Mouse (Mus musculus) forebrain, embryonic 12.5 days (tissue): ENCODE results near the gene Med24. TPM values are rescaled to one million over a fixed set of nuclear protein-coding genes. Genes with fewer than 3 reads are reported as not detected.

ENCODE experiments used
- ATAC-seq: fragments of 200-750 bp; cut with Nextera tagmentation; 2 replicates; pipeline ENCODE4 v1.8.0; 2017; ENCODE audit warnings: moderate TSS enrichment; ENCODE audit not compliant: low FRiP score
- H3K27ac ChIP-seq: fragments of 300-500 bp; sonication (generic); 2 replicates; pipeline ENCODE4 v1.5.1; 2016; ENCODE audit warnings: mild to moderate bottlenecking
- H3K27me3 ChIP-seq: fragments of 300-500 bp; sonication (generic); 2 replicates; pipeline ENCODE4 v1.6.1; 2016; ENCODE audit warnings: mild to moderate bottlenecking
- H3K36me3 ChIP-seq: fragments of 300-500 bp; sonication (generic); replicated peaks from 2 replicates; pipeline ENCODE4 v1.6.1; 2016; ENCODE audit warnings: mild to moderate bottlenecking
- H3K4me1 ChIP-seq: fragments of 300-500 bp; sonication (generic); 2 replicates; pipeline ENCODE4 v1.6.1; 2016
- H3K4me2 ChIP-seq: fragments of 300-500 bp; sonication (generic); 2 replicates; pipeline ENCODE4 v1.6.1; 2016; ENCODE audit warnings: mild to moderate bottlenecking, moderate library complexity
- H3K4me3 ChIP-seq: fragments of 300-500 bp; sonication (generic); replicated peaks from 2 replicates; pipeline ENCODE4 v1.5.1; 2016; ENCODE audit warnings: mild to moderate bottlenecking
- H3K9ac ChIP-seq: fragments of 300-500 bp; sonication (generic); 2 replicates; pipeline ENCODE4 v1.6.1; 2016; ENCODE audit warnings: mild to moderate bottlenecking
- H3K9me3 ChIP-seq: fragments of 300-500 bp; sonication (generic); 2 replicates; pipeline ENCODE4 v1.6.1; 2016
- WGBS: fragments of 180-500 bp; shearing (Covaris S2); methylation state at CpG from one replicate; pipeline ENCODE4 v1.1.7; 2016; 5-methylcytosine and 5-hydroxymethylcytosine counted together
- polyA plus RNA-seq: library from polyadenylated mRNA; unstranded; fragments of >200 nt; fragmentation: Nextera tagmentation; extraction: Ambion mirVana; gene quantifications from 2 replicates; pipeline ENCODE4 v1.2.1, GENCODE M21; 2016

Med24 gene
- 88.1 and 95.0 TPM in 2 replicates for polyA plus RNA-seq

- H3K9ac ChIP-seq = peak within 1 kb of the TSS; percentile 69
- peaks cover 29% of the 10 kb centered on the region for H3K36me3 ChIP-seq
- H3K4me2 ChIP-seq = peak within 1 kb of the TSS; percentile 79
- ATAC-seq = peak; percentile 97
- peak within 1 kb of the TSS; percentile 70 for H3K4me3 ChIP-seq
- peak within 1 kb of the TSS; percentile 78 for H3K27ac ChIP-seq
- peaks cover 13% of the 10 kb centered on the region for H3K4me1 ChIP-seq
- H3K27me3 ChIP-seq = no peaks in the 10 kb centered on the region
- under 1% methylated on average over 16 of the region's 16 CpGs for WGBS
- H3K9me3 ChIP-seq = 0 out of 2 replicates have a peak, but pooled peaks cover 2% of the 10 kb centered on the region
Measured at GRCm38 (mm10) chr11:98729119-98729588, at the start of gene Med24. Gene Med24, minus strand, starts transcription at chr11:98729435.

- Histone ChIP-seq H3K9ac (no peak overlapping the region), H3K36me3 (no peaks in the 10 kb centered on the region), H3K4me1 (peaks cover 68% of the 10 kb centered on the region), H3K27ac (no peak overlapping the region), H3K4me2 (no peak overlapping the region), H3K9me3 (no peaks in the 10 kb centered on the region), H3K4me3 (no peak overlapping the region), H3K27me3 (0 out of 2 replicates have a peak, but pooled peaks cover 3% of the 10 kb centered on the region)
- ATAC-seq = no peak
Measured at GRCm38 (mm10) chr11:98777888-98778287, 48.7 kb upstream of the Med24 start.

GRCm38 (mm10) chr11:98776843-98777590 is 47.8 kb upstream of the Med24 start:
- H3K4me2 ChIP-seq = peak overlapping the region; percentile 21
- 3% methylated on average over 9 of the region's 9 CpGs for WGBS

GRCm38 (mm10) chr11:98776052-98776764 is 47.0 kb upstream of the Med24 start:
- Histone ChIP-seq H3K27ac (peak overlapping the region; percentile 80; the same call in 1 of the 2 replicates), H3K27me3 (0 out of 2 replicates have a peak, but pooled peaks cover 3% of the 10 kb centered on the region), H3K36me3 (peaks cover 6% of the 10 kb centered on the region), H3K4me1 (peaks cover 53% of the 10 kb centered on the region), H3K4me2 (peak overlapping the region; percentile 66; the same call in 1 of the 2 replicates), H3K9me3 (no peaks in the 10 kb centered on the region), H3K9ac (peak overlapping the region; percentile 21; the same call in 1 of the 2 replicates), H3K4me3 (no peak overlapping the region)
- no peak for ATAC-seq
- 55% methylated on average over 12 of the region's 12 CpGs for WGBS

More at GRCm38 (mm10) chr11:98776843-98777590, 47.8 kb upstream of the Med24 start:
- Histone ChIP-seq H3K4me1 (peaks cover 61% of the 10 kb centered on the region), H3K9ac (no peak overlapping the region), H3K27ac (peak overlapping the region; percentile 80), H3K4me3 (no peak overlapping the region), H3K36me3 (no peaks in the 10 kb centered on the region), H3K27me3 (0 out of 2 replicates have a peak, but pooled peaks cover 3% of the 10 kb centered on the region), H3K9me3 (no peaks in the 10 kb centered on the region)
- no peak for ATAC-seq

- Histone ChIP-seq H3K36me3 (peaks cover 13% of the 10 kb centered on the region), H3K9me3 (no peaks in the 10 kb centered on the region), H3K27ac (peak overlapping the region; percentile 56), H3K4me2 (peak overlapping the region; percentile 66), H3K9ac (peak overlapping the region; percentile 21; the same call in 1 of the 2 replicates), H3K4me3 (peak overlapping the region; percentile 33), H3K27me3 (0 out of 2 replicates have a peak, but pooled peaks cover 3% of the 10 kb centered on the region), H3K4me1 (peaks cover 52% of the 10 kb centered on the region)
- peak; percentile 79 for ATAC-seq
- WGBS = 6% methylated on average over 15 of the region's 15 CpGs
Measured at GRCm38 (mm10) chr11:98775348-98776051, 46.3 kb upstream of the Med24 start.

GRCm38 (mm10) chr11:98774582-98775347 is 45.5 kb upstream of the Med24 start, which contains the start of gene Nr1d1:
Gene Nr1d1, minus strand, starts transcription at chr11:98775333.
- H3K27ac ChIP-seq = peak within 1 kb of the TSS; percentile 56
- peak within 1 kb of the TSS; percentile 33 for H3K4me3 ChIP-seq
- H3K4me2 ChIP-seq = peak within 1 kb of the TSS; percentile 66
- 1% methylated on average over 22 of the region's 22 CpGs for WGBS
- peaks cover 20% of the 10 kb centered on the region for H3K36me3 ChIP-seq
- peak; percentile 30; the same call in 1 of the 2 replicates for ATAC-seq
- peak within 1 kb of the TSS; percentile 50 for H3K9ac ChIP-seq
- no peaks in the 10 kb centered on the region for H3K9me3 ChIP-seq
- H3K27me3 ChIP-seq = 0 out of 2 replicates have a peak, but pooled peaks cover 3% of the 10 kb centered on the region
- H3K4me1 ChIP-seq = peaks cover 52% of the 10 kb centered on the region

- Histone ChIP-seq H3K4me2 (peak overlapping the region; percentile 66), H3K36me3 (peaks cover 29% of the 10 kb centered on the region), H3K27me3 (0 out of 2 replicates have a peak, but pooled peaks cover 3% of the 10 kb centered on the region), H3K9ac (peak overlapping the region; percentile 50; the same call in 1 of the 2 replicates), H3K27ac (no peak overlapping the region), H3K4me1 (peaks cover 55% of the 10 kb centered on the region), H3K4me3 (peak overlapping the region; percentile 33), H3K9me3 (no peaks in the 10 kb centered on the region)
- 1% methylated on average over 37 of the region's 37 CpGs for WGBS
- peak; percentile 85 for ATAC-seq
Measured at GRCm38 (mm10) chr11:98773635-98774295, 44.5 kb upstream of the Med24 start.

GRCm38 (mm10) chr11:98772667-98773171 is 43.5 kb upstream of the Med24 start:
- H3K4me2 ChIP-seq = no peak overlapping the region
- no peak overlapping the region for H3K9ac ChIP-seq
- no peak for ATAC-seq
- H3K27me3 ChIP-seq = 0 out of 2 replicates have a peak, but pooled peaks cover 3% of the 10 kb centered on the region
- no peak overlapping the region for H3K27ac ChIP-seq
- H3K4me1 ChIP-seq = peaks cover 63% of the 10 kb centered on the region
- no peaks in the 10 kb centered on the region for H3K9me3 ChIP-seq
- H3K4me3 ChIP-seq = no peak overlapping the region
- peaks cover 30% of the 10 kb centered on the region for H3K36me3 ChIP-seq
- 83% methylated on average over 8 of the region's 8 CpGs for WGBS

- no peak for ATAC-seq
- Histone ChIP-seq H3K9me3 (no peaks in the 10 kb centered on the region), H3K4me1 (peaks cover 64% of the 10 kb centered on the region), H3K4me2 (no peak overlapping the region), H3K27me3 (0 out of 2 replicates have a peak, but pooled peaks cover 3% of the 10 kb centered on the region), H3K36me3 (peaks cover 30% of the 10 kb centered on the region), H3K4me3 (no peak overlapping the region), H3K27ac (no peak overlapping the region), H3K9ac (no peak overlapping the region)
- 94% methylated on average over 11 of the region's 11 CpGs for WGBS
Measured at GRCm38 (mm10) chr11:98771844-98772525, 42.8 kb upstream of the Med24 start.

- H3K27ac ChIP-seq = no peak overlapping the region
Measured at GRCm38 (mm10) chr11:98771131-98771530, 41.9 kb upstream of the Med24 start.

More at GRCm38 (mm10) chr11:98771131-98771530, 41.9 kb upstream of the Med24 start:
- no peak overlapping the region for H3K9ac ChIP-seq
- peaks cover 30% of the 10 kb centered on the region for H3K36me3 ChIP-seq
- no peak overlapping the region for H3K4me2 ChIP-seq
- ATAC-seq = no peak
- 95% methylated on average over 18 of the region's 18 CpGs for WGBS
- H3K4me3 ChIP-seq = no peak overlapping the region
- H3K27me3 ChIP-seq = 0 out of 2 replicates have a peak, but pooled peaks cover 3% of the 10 kb centered on the region
- no peaks in the 10 kb centered on the region for H3K9me3 ChIP-seq
- peaks cover 64% of the 10 kb centered on the region for H3K4me1 ChIP-seq
